Mouse (Mus musculus): ENCODE results near the gene Sorcs1. TPM values are rescaled to one million over a fixed set of nuclear protein-coding genes. Genes with fewer than 3 reads are reported as not detected.

Sorcs1 gene
- polyA plus RNA-seq, 1 experiment from 2014 or later, result 0.16 TPM

GRCm38 (mm10) chr19:50439464-50439881 is 239.0 kb downstream of the Sorcs1 start:
- DNase-seq (ENCODE audit: low spot score), result no peak

GRCm38 (mm10) chr19:50422928-50423327 is 255.5 kb downstream of the Sorcs1 start:
- DNase-seq (ENCODE audit: low spot score), result no peak

- DNase-seq (ENCODE audit: low spot score), result no peak
Observed at GRCm38 (mm10) chr19:50418962-50419720, 259.3 kb downstream of the Sorcs1 start.

GRCm38 (mm10) chr19:50410561-50410960 is 267.9 kb downstream of the Sorcs1 start:
- DNase-seq (ENCODE audit: low spot score), result no peak

- DNase-seq (ENCODE audit: low spot score), result no peak
Observed at GRCm38 (mm10) chr19:50398341-50398740, 280.1 kb downstream of the Sorcs1 start.

- DNase-seq (ENCODE audit: low spot score), result no peak
Observed at GRCm38 (mm10) chr19:50395731-50396130, 282.7 kb downstream of the Sorcs1 start.

GRCm38 (mm10) chr19:50394101-50394500 is 284.3 kb downstream of the Sorcs1 start:
- DNase-seq (ENCODE audit: low spot score), result no peak

GRCm38 (mm10) chr19:50389925-50390552 is 288.4 kb downstream of the Sorcs1 start:
- DNase-seq (ENCODE audit: low spot score), result no peak

GRCm38 (mm10) chr19:50378901-50379300 is 299.5 kb downstream of the Sorcs1 start:
- DNase-seq (ENCODE audit: low spot score), result no peak

- DNase-seq (ENCODE audit: low spot score), result no peak
Observed at GRCm38 (mm10) chr19:50374751-50375150, 303.7 kb downstream of the Sorcs1 start.

GRCm38 (mm10) chr19:50366446-50366845 is 312.0 kb downstream of the Sorcs1 start:
- no peak for DNase-seq (ENCODE audit: low spot score)

- no peak for DNase-seq (ENCODE audit: low spot score)
Observed at GRCm38 (mm10) chr19:50362655-50363500, 315.6 kb downstream of the Sorcs1 start.

GRCm38 (mm10) chr19:50358561-50358960 is 319.9 kb downstream of the Sorcs1 start:
- DNase-seq (ENCODE audit: low spot score), result no peak

- DNase-seq (ENCODE audit: low spot score), result no peak
Observed at GRCm38 (mm10) chr19:50339211-50339610, 339.2 kb downstream of the Sorcs1 start.

GRCm38 (mm10) chr19:50336751-50337150 is 341.7 kb downstream of the Sorcs1 start:
- DNase-seq (ENCODE audit: low spot score), result no peak

- DNase-seq (ENCODE audit: low spot score), result no peak
Observed at GRCm38 (mm10) chr19:50331136-50331535, 347.3 kb downstream of the Sorcs1 start.

GRCm38 (mm10) chr19:50327804-50328203 is 350.6 kb downstream of the Sorcs1 start:
- DNase-seq (ENCODE audit: low spot score), result no peak

- no peak for DNase-seq (ENCODE audit: low spot score)
Observed at GRCm38 (mm10) chr19:50326151-50326550, 352.3 kb downstream of the Sorcs1 start.

GRCm38 (mm10) chr19:50325686-50326085 is 352.8 kb downstream of the Sorcs1 start:
- no peak for DNase-seq (ENCODE audit: low spot score)

- DNase-seq (ENCODE audit: low spot score), result no peak
Observed at GRCm38 (mm10) chr19:50307046-50307445, 371.4 kb downstream of the Sorcs1 start.

GRCm38 (mm10) chr19:50294205-50294604 is 384.2 kb downstream of the Sorcs1 start:
- no peak for DNase-seq (ENCODE audit: low spot score)

GRCm38 (mm10) chr19:50264450-50264849 is 414.0 kb downstream of the Sorcs1 start:
- no peak for DNase-seq (ENCODE audit: low spot score)

Measured in thymus, postnatal 0 days (tissue).